Mouse (Mus musculus): ENCODE results near the gene Prkd2. TPM values are rescaled to one million over a fixed set of nuclear protein-coding genes. Genes with fewer than 3 reads are reported as not detected.

Gene Prkd2
- polyA plus RNA-seq, 1 experiment from 2014 or later = 6.0 TPM

GRCm38 (mm10) chr7:16820271-16820763 lies 22.4 kb upstream of the Prkd2 start:
- Histone ChIP-seq H3K4me2 (ENCODE audit: low read length) (no peak overlapping the region), H3K9ac (ENCODE audit: low read depth, low read length) (no peak overlapping the region), H3K36me3 (ENCODE audit: control insufficient read depth, insufficient read depth, low read length) (peaks cover 17% of the 10 kb centered on the region), H3K27me3 (ENCODE audit: control insufficient read depth, insufficient read depth, low read depth, low read length) (no peaks in the 10 kb centered on the region), H3K4me1 (ENCODE audit: control insufficient read depth, insufficient read depth, low read length) (peaks cover 53% of the 10 kb centered on the region), H3K9me3 (replicated peaks; ENCODE audit: control insufficient read depth, low read length, poor library complexity, severe bottlenecking) (no peaks in the 10 kb centered on the region), H3K4me3 (ENCODE audit: low read depth, low read length) (no peak overlapping the region), H3K27ac (ENCODE audit: low read length) (no peak overlapping the region)
- ATAC-seq = no peak
- WGBS = 73% methylated on average over 5 of the region's 5 CpGs

- no peak overlapping the region for H3K4me3 ChIP-seq (ENCODE audit: low read depth, low read length)
- ATAC-seq = no peak
- H3K4me2 ChIP-seq (ENCODE audit: low read length) = no peak overlapping the region
- no peaks in the 10 kb centered on the region for H3K9me3 ChIP-seq (replicated peaks; ENCODE audit: control insufficient read depth, low read length, poor library complexity, severe bottlenecking)
- H3K4me1 ChIP-seq (ENCODE audit: control insufficient read depth, insufficient read depth, low read length) = peaks cover 50% of the 10 kb centered on the region
- 32% methylated on average over 3 of the region's 3 CpGs for WGBS
- H3K9ac ChIP-seq (ENCODE audit: low read depth, low read length) = peak overlapping the region; percentile 12; the same call in 1 of the 2 replicates
- peaks cover 21% of the 10 kb centered on the region for H3K36me3 ChIP-seq (ENCODE audit: control insufficient read depth, insufficient read depth, low read length)
- peak overlapping the region; percentile 20 for H3K27ac ChIP-seq (ENCODE audit: low read length)
- no peaks in the 10 kb centered on the region for H3K27me3 ChIP-seq (ENCODE audit: control insufficient read depth, insufficient read depth, low read depth, low read length)
Observed at GRCm38 (mm10) chr7:16821091-16821490, 21.6 kb upstream of the Prkd2 start.

GRCm38 (mm10) chr7:16821669-16822101 lies 21.0 kb upstream of the Prkd2 start:
- H3K9me3 ChIP-seq (replicated peaks; ENCODE audit: control insufficient read depth, low read length, poor library complexity, severe bottlenecking) = no peaks in the 10 kb centered on the region
- H3K27me3 ChIP-seq (ENCODE audit: control insufficient read depth, insufficient read depth, low read depth, low read length) = no peaks in the 10 kb centered on the region
- no peak overlapping the region for H3K9ac ChIP-seq (ENCODE audit: low read depth, low read length)
- 73% methylated on average over 4 of the region's 4 CpGs for WGBS
- peak overlapping the region; percentile 19; the same call in 1 of the 2 replicates for H3K27ac ChIP-seq (ENCODE audit: low read length)
- peaks cover 50% of the 10 kb centered on the region for H3K4me1 ChIP-seq (ENCODE audit: control insufficient read depth, insufficient read depth, low read length)
- H3K36me3 ChIP-seq (ENCODE audit: control insufficient read depth, insufficient read depth, low read length) = peaks cover 26% of the 10 kb centered on the region
- no peak for ATAC-seq
- no peak overlapping the region for H3K4me3 ChIP-seq (ENCODE audit: low read depth, low read length)
- H3K4me2 ChIP-seq (ENCODE audit: low read length) = no peak overlapping the region

- Histone ChIP-seq H3K27ac (ENCODE audit: low read length) (no peak overlapping the region), H3K36me3 (ENCODE audit: control insufficient read depth, insufficient read depth, low read length) (peaks cover 34% of the 10 kb centered on the region), H3K9me3 (replicated peaks; ENCODE audit: control insufficient read depth, low read length, poor library complexity, severe bottlenecking) (no peaks in the 10 kb centered on the region), H3K4me3 (ENCODE audit: low read depth, low read length) (no peak overlapping the region), H3K9ac (ENCODE audit: low read depth, low read length) (no peak overlapping the region), H3K4me1 (ENCODE audit: control insufficient read depth, insufficient read depth, low read length) (peaks cover 35% of the 10 kb centered on the region), H3K27me3 (ENCODE audit: control insufficient read depth, insufficient read depth, low read depth, low read length) (no peaks in the 10 kb centered on the region), H3K4me2 (ENCODE audit: low read length) (no peak overlapping the region)
- ATAC-seq = no peak
- 72% methylated on average over 5 of the region's 5 CpGs for WGBS
Observed at GRCm38 (mm10) chr7:16823734-16824133, 19.0 kb upstream of the Prkd2 start.

GRCm38 (mm10) chr7:16825785-16826184 lies 16.9 kb upstream of the Prkd2 start:
- Histone ChIP-seq H3K4me2 (ENCODE audit: low read length) (no peak overlapping the region), H3K9me3 (replicated peaks; ENCODE audit: control insufficient read depth, low read length, poor library complexity, severe bottlenecking) (no peaks in the 10 kb centered on the region), H3K27me3 (ENCODE audit: control insufficient read depth, insufficient read depth, low read depth, low read length) (no peaks in the 10 kb centered on the region), H3K4me3 (ENCODE audit: low read depth, low read length) (no peak overlapping the region), H3K36me3 (ENCODE audit: control insufficient read depth, insufficient read depth, low read length) (peaks cover 51% of the 10 kb centered on the region), H3K27ac (ENCODE audit: low read length) (no peak overlapping the region), H3K9ac (ENCODE audit: low read depth, low read length) (no peak overlapping the region), H3K4me1 (ENCODE audit: control insufficient read depth, insufficient read depth, low read length) (peaks cover 14% of the 10 kb centered on the region)
- WGBS = 83% methylated on average over 10 of the region's 10 CpGs
- no peak for ATAC-seq

GRCm38 (mm10) chr7:16826571-16826970 lies 16.1 kb upstream of the Prkd2 start:
- H3K4me2 ChIP-seq (ENCODE audit: low read length) = no peak overlapping the region
- H3K27me3 ChIP-seq (ENCODE audit: control insufficient read depth, insufficient read depth, low read depth, low read length) = no peaks in the 10 kb centered on the region
- no peak overlapping the region for H3K27ac ChIP-seq (ENCODE audit: low read length)
- WGBS = 88% methylated on average over 5 of the region's 5 CpGs
- H3K4me3 ChIP-seq (ENCODE audit: low read depth, low read length) = no peak overlapping the region
- H3K4me1 ChIP-seq (ENCODE audit: control insufficient read depth, insufficient read depth, low read length) = peaks cover 6% of the 10 kb centered on the region
- peaks cover 51% of the 10 kb centered on the region for H3K36me3 ChIP-seq (ENCODE audit: control insufficient read depth, insufficient read depth, low read length)
- H3K9me3 ChIP-seq (replicated peaks; ENCODE audit: control insufficient read depth, low read length, poor library complexity, severe bottlenecking) = no peaks in the 10 kb centered on the region
- H3K9ac ChIP-seq (ENCODE audit: low read depth, low read length) = no peak overlapping the region
- ATAC-seq = no peak

- H3K4me1 ChIP-seq (ENCODE audit: control insufficient read depth, insufficient read depth, low read length) = no peaks in the 10 kb centered on the region; the same call in 1 of the 2 replicates
- no peak for ATAC-seq
- no peaks in the 10 kb centered on the region for H3K27me3 ChIP-seq (ENCODE audit: control insufficient read depth, insufficient read depth, low read depth, low read length)
- no peak overlapping the region for H3K4me2 ChIP-seq (ENCODE audit: low read length)
- no peak overlapping the region for H3K9ac ChIP-seq (ENCODE audit: low read depth, low read length)
- H3K4me3 ChIP-seq (ENCODE audit: low read depth, low read length) = no peak overlapping the region
- WGBS = 90% methylated on average over 4 of the region's 4 CpGs
- H3K36me3 ChIP-seq (ENCODE audit: control insufficient read depth, insufficient read depth, low read length) = peaks cover 53% of the 10 kb centered on the region
- H3K9me3 ChIP-seq (replicated peaks; ENCODE audit: control insufficient read depth, low read length, poor library complexity, severe bottlenecking) = no peaks in the 10 kb centered on the region
- no peak overlapping the region for H3K27ac ChIP-seq (ENCODE audit: low read length)
Observed at GRCm38 (mm10) chr7:16827274-16827673, 15.4 kb upstream of the Prkd2 start.

- Histone ChIP-seq H3K27ac (ENCODE audit: low read length) (no peak overlapping the region), H3K36me3 (ENCODE audit: control insufficient read depth, insufficient read depth, low read length) (peaks cover 59% of the 10 kb centered on the region), H3K27me3 (ENCODE audit: control insufficient read depth, insufficient read depth, low read depth, low read length) (no peaks in the 10 kb centered on the region), H3K4me2 (ENCODE audit: low read length) (no peak overlapping the region), H3K9me3 (replicated peaks; ENCODE audit: control insufficient read depth, low read length, poor library complexity, severe bottlenecking) (no peaks in the 10 kb centered on the region), H3K9ac (ENCODE audit: low read depth, low read length) (no peak overlapping the region), H3K4me3 (ENCODE audit: low read depth, low read length) (no peak overlapping the region), H3K4me1 (ENCODE audit: control insufficient read depth, insufficient read depth, low read length) (no peaks in the 10 kb centered on the region)
- ATAC-seq = no peak
- 91% methylated on average over 9 of the region's 9 CpGs for WGBS
Observed at GRCm38 (mm10) chr7:16830449-16830848, 12.3 kb upstream of the Prkd2 start.

GRCm38 (mm10) chr7:16837916-16838803 lies 4.5 kb upstream of the Prkd2 start:
- no peak for ATAC-seq
- Histone ChIP-seq H3K4me1 (ENCODE audit: control insufficient read depth, insufficient read depth, low read length) (peaks cover 5% of the 10 kb centered on the region), H3K4me3 (ENCODE audit: low read depth, low read length) (no peak overlapping the region), H3K9ac (ENCODE audit: low read depth, low read length) (no peak overlapping the region), H3K9me3 (replicated peaks; ENCODE audit: control insufficient read depth, low read length, poor library complexity, severe bottlenecking) (no peaks in the 10 kb centered on the region), H3K4me2 (ENCODE audit: low read length) (no peak overlapping the region), H3K27ac (ENCODE audit: low read length) (no peak overlapping the region), H3K27me3 (ENCODE audit: control insufficient read depth, insufficient read depth, low read depth, low read length) (no peaks in the 10 kb centered on the region), H3K36me3 (ENCODE audit: control insufficient read depth, insufficient read depth, low read length) (peaks cover 56% of the 10 kb centered on the region)
- WGBS = 95% methylated on average over 18 of the region's 18 CpGs
